Mouse (Mus musculus) liver, embryonic 14.5 days (tissue): Measurements from ENCODE around the gene Tango6. TPM values are rescaled to one million over a fixed set of nuclear protein-coding genes. Genes with fewer than 3 reads are reported as not detected.
"Not testable (repeated sequence)": the region's sequence is repeated elsewhere in the genome, so short reads cannot be mapped to it uniquely, and the experiment has no call there.

ENCODE experiments used
- ATAC-seq: fragments of 200-750 bp; cut with Nextera tagmentation; 2 replicates; pipeline ENCODE4 v1.8.0; 2017; ENCODE audit warnings: moderate number of reproducible peaks, mild to moderate bottlenecking, moderate library complexity; ENCODE audit not compliant: insufficient read depth
- DNase-seq, 3 experiments: peaks; one replicate each; pipeline ENCODE4 v3.0.0-alpha.2; 2012 to 2013; ENCODE audit warnings: low read depth in 3 of 3, low spot score in 3 of 3
- H3K27ac ChIP-seq: fragments of 300-500 bp; sonication (generic); 2 replicates; pipeline ENCODE4 v1.5.1; 2014; ENCODE audit warnings: moderate library complexity, mild to moderate bottlenecking, control low read depth, inconsistent platforms
- H3K27me3 ChIP-seq: fragments of 300-500 bp; sonication (generic); 2 replicates; pipeline ENCODE4 v1.6.1; 2014; ENCODE audit warnings: mild to moderate bottlenecking, low read length, moderate library complexity; ENCODE audit not compliant: control insufficient read depth, insufficient read depth
- H3K36me3 ChIP-seq: fragments of 300-500 bp; sonication (generic); replicated peaks from 2 replicates; pipeline ENCODE4 v1.6.1; 2014; ENCODE audit warnings: low read depth; ENCODE audit not compliant: control insufficient read depth, insufficient read depth
- H3K4me1 ChIP-seq, 2 experiments: fragments of 200-500 bp in 1 of 2; fragments of 300-500 bp in 1 of 2; sonication (generic) in 1 of 2; replicated peaks; 2 replicates each; pipeline ENCODE4 v1.6.1; 2012 to 2014; ENCODE audit warnings: antibody characterized with exemption in 1 of 2, inconsistent platforms in 1 of 2, low read length in 1 of 2; ENCODE audit not compliant: control insufficient read depth in 2 of 2, insufficient read depth in 2 of 2
- H3K4me2 ChIP-seq: fragments of 300-500 bp; sonication (generic); 2 replicates; pipeline ENCODE4 v1.6.1; 2014; ENCODE audit warnings: low read depth, mild to moderate bottlenecking, control low read depth, moderate library complexity
- H3K4me3 ChIP-seq, 2 experiments: fragments of 200-500 bp in 1 of 2; fragments of 300-500 bp in 1 of 2; sonication (generic) in 1 of 2; 2 replicates each; pipeline ENCODE4 v1.5.1; 2012 to 2014; ENCODE audit warnings: low read depth in 2 of 2, low read length in 2 of 2, mild to moderate bottlenecking in 2 of 2, control low read depth in 1 of 2, inconsistent platforms in 1 of 2, moderate library complexity in 1 of 2; ENCODE audit not compliant: insufficient read depth in 1 of 2
- H3K9ac ChIP-seq: fragments of 300-500 bp; sonication (generic); replicated peaks from 2 replicates; pipeline ENCODE4 v1.6.1; 2014; ENCODE audit warnings: mild to moderate bottlenecking, control low read depth, moderate library complexity
- H3K9me3 ChIP-seq: fragments of 300-500 bp; sonication (generic); 2 replicates; pipeline ENCODE4 v1.6.1; 2016; ENCODE audit warnings: low read length, mixed read lengths; ENCODE audit not compliant: control insufficient read depth
- CTCF ChIP-seq: IDR thresholded peaks from 2 replicates; pipeline ENCODE4 v1.5.1; 2016; ENCODE audit warnings: antibody characterized with exemption, low read depth, control low read depth
- EP300 ChIP-seq: IDR thresholded peaks from 2 replicates; pipeline ENCODE4 v1.6.1; 2016; ENCODE audit warnings: antibody characterized with exemption, low read depth
- WGBS: fragments of 180-500 bp; shearing (Covaris S2); extraction: QIAGEN DNeasy Blood & Tissue Kit; methylation state at CpG from one replicate; pipeline ENCODE4 v1.1.7; 2014; ENCODE audit not compliant: insufficient replicate concordance; 5-methylcytosine and 5-hydroxymethylcytosine counted together
- polyA plus RNA-seq, 2 experiments: library from polyadenylated mRNA; depleted of rRNA in 1 of 2; stranded (reverse) in 1 of 2; unstranded in 1 of 2; fragments of >200 nt; fragmentation: Nextera tagmentation in 1 of 2; extraction: Ambion mirVana in 1 of 2; gene quantifications; 2 replicates each; pipeline versions ENCODE4 v1.2.1 to v1.2.3; 2012 to 2014

The Tango6 gene
- polyA plus RNA-seq, 2 experiments, result 1.7 to 2.6 TPM

- TF ChIP-seq CTCF, result no peak
- TF ChIP-seq EP300, result no peak
- WGBS, result 63% methylated on average over 4 of the region's 4 CpGs
- no peak for DNase-seq
Observed at GRCm38 (mm10) chr8:106789623-106790022, 106.8 kb downstream of the Tango6 start.

DNA sequence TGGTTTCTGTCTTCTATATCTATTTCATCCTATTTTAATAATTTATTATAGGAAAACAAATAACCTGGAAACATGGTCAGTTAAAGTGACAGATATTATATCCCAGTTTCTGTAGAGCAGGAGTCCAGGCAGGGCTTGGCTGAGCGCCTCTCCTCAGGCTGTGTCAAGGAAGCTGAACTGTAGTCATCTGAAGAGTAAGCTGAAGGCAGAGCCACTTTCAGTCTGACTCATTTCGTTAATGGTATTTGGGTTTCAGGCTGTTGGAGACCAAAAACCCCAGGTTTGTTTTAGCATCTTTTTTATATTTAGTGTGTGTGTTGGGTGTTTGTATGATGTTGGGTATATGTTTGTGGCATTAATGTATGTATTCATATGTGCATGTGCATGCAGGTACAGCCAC lies 112.0 kb downstream of the Tango6 start:
- H3K27me3 ChIP-seq, result no peaks in the 10 kb centered on the region
- ATAC-seq (no peak), DNase-seq (no peak)
- H3K27ac ChIP-seq, result no peak overlapping the region
- no peak overlapping the region for H3K4me2 ChIP-seq
- H3K4me1 ChIP-seq, result no peaks in the 10 kb centered on the region
- no peaks in the 10 kb centered on the region for H3K36me3 ChIP-seq
- no peak overlapping the region for H3K4me3 ChIP-seq
- H3K9me3 ChIP-seq, result no peaks in the 10 kb centered on the region
- WGBS, result 77% methylated on average over 2 of the region's 2 CpGs
- TF ChIP-seq EP300 (no peak), CTCF (no peak)
- no peak overlapping the region for H3K9ac ChIP-seq

More at GRCm38 (mm10) chr8:106789623-106790022, 106.8 kb downstream of the Tango6 start:
- Histone ChIP-seq H3K4me3 (no peak overlapping the region), H3K9ac (no peak overlapping the region), H3K27me3 (no peaks in the 10 kb centered on the region), H3K4me2 (no peak overlapping the region), H3K27ac (no peak overlapping the region), H3K4me1 (no peaks in the 10 kb centered on the region), H3K9me3 (no peaks in the 10 kb centered on the region), H3K36me3 (no peaks in the 10 kb centered on the region)
- ATAC-seq, result no peak

DNA sequence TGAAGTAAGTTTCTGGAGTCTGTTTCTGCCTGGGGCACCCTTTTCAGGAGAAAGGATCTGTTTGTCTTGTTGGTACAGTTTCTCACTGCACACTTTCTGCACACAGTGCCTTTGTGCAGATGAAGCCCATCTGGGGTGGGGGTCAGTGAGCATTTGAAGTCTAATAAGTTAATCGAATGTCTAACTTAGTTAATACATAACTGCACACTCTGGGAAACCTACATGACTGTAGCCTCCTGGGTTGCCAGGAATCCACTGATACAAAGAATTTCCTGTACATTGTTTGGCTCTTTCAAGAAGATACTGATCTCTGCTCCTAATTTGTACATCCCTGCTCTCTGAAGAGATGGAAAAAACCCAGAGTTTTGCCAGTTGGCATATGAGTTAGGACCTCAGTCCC lies 117.0 kb downstream of the Tango6 start:
- H3K4me2 ChIP-seq, result no peak overlapping the region
- no peaks in the 10 kb centered on the region for H3K4me1 ChIP-seq
- no peak overlapping the region for H3K4me3 ChIP-seq
- no peaks in the 10 kb centered on the region for H3K27me3 ChIP-seq
- no peaks in the 10 kb centered on the region for H3K36me3 ChIP-seq
- no peaks in the 10 kb centered on the region for H3K9me3 ChIP-seq
- TF ChIP-seq EP300 (no peak), CTCF (no peak)
- H3K9ac ChIP-seq, result no peak overlapping the region
- H3K27ac ChIP-seq, result no peak overlapping the region
- no peak for ATAC-seq
- DNase-seq, result no peak
- 55% methylated on average over 1 of the region's 1 CpGs for WGBS

- Histone ChIP-seq H3K9me3 (no peaks in the 10 kb centered on the region), H3K9ac (no peak overlapping the region), H3K36me3 (no peaks in the 10 kb centered on the region), H3K27ac (no peak overlapping the region), H3K4me3 (no peak overlapping the region), H3K27me3 (no peaks in the 10 kb centered on the region), H3K4me2 (no peak overlapping the region), H3K4me1 (no peaks in the 10 kb centered on the region)
- DNase-seq, result no peak
- no peak for ATAC-seq
- 82% methylated on average over 11 of the region's 11 CpGs for WGBS
- TF ChIP-seq EP300, result no peak
- no peak for TF ChIP-seq CTCF
Observed at GRCm38 (mm10) chr8:106801261-106801660, 118.4 kb downstream of the Tango6 start.

GRCm38 (mm10) chr8:106802384-106803137 lies 119.7 kb downstream of the Tango6 start:
- DNase-seq, result peak in 1 of 3 experiments; percentile 28
- not testable (repeated sequence) for H3K36me3 ChIP-seq
- WGBS, result 26% methylated on average over 12 of the region's 12 CpGs

More at GRCm38 (mm10) chr8:106802384-106803137, 119.7 kb downstream of the Tango6 start:
- H3K9ac ChIP-seq, H3K27me3 ChIP-seq, H3K4me1 ChIP-seq, ATAC-seq, H3K4me3 ChIP-seq, H3K9me3 ChIP-seq, H3K27ac ChIP-seq, H3K4me2 ChIP-seq: not testable (repeated sequence)
